Mouse (Mus musculus) right cerebral cortex, postnatal 4 days (tissue): ENCODE results near the gene Gm20388.
"Not testable (repeated sequence)": the region's sequence is repeated elsewhere in the genome, so short reads cannot be mapped to it uniquely, and the experiment has no call there.

ENCODE experiments used
- DNase-seq: peaks from one replicate; pipeline ENCODE4 v3.0.0-alpha.2; 2022

The Gm20388 gene

GRCm38 (mm10) chr8:123491280-123492075 lies 3580.8 kb downstream of the Gm20388 start:
- DNase-seq, result no peak

- DNase-seq, result no peak
Observed at GRCm38 (mm10) chr8:123492898-123493297, 3582.3 kb downstream of the Gm20388 start.

- no peak for DNase-seq
Observed at GRCm38 (mm10) chr8:123497699-123498098, 3587.1 kb downstream of the Gm20388 start.

GRCm38 (mm10) chr8:123498963-123499362 lies 3588.3 kb downstream of the Gm20388 start:
- DNase-seq, result no peak

GRCm38 (mm10) chr8:123499556-123499955 lies 3588.9 kb downstream of the Gm20388 start:
- DNase-seq, result no peak

- DNase-seq, result no peak
Observed at GRCm38 (mm10) chr8:123502192-123502591, 3591.6 kb downstream of the Gm20388 start.

- DNase-seq, result no peak
Observed at GRCm38 (mm10) chr8:123503801-123504467, 3593.3 kb downstream of the Gm20388 start.

GRCm38 (mm10) chr8:123504591-123505195 lies 3594.1 kb downstream of the Gm20388 start:
- DNase-seq, result no peak

- no peak for DNase-seq
Observed at GRCm38 (mm10) chr8:123505267-123505666, 3594.6 kb downstream of the Gm20388 start.

- no peak for DNase-seq
Observed at GRCm38 (mm10) chr8:123505695-123506094, 3595.1 kb downstream of the Gm20388 start.

- DNase-seq, result no peak
Observed at GRCm38 (mm10) chr8:123507153-123507552, 3596.5 kb downstream of the Gm20388 start.

- no peak for DNase-seq
Observed at GRCm38 (mm10) chr8:123510819-123511218, 3600.2 kb downstream of the Gm20388 start.

- no peak for DNase-seq
Observed at GRCm38 (mm10) chr8:123514136-123514535, 3603.5 kb downstream of the Gm20388 start.

- DNase-seq, result peak; percentile 79
Observed at GRCm38 (mm10) chr8:123514781-123515539, 3604.3 kb downstream of the Gm20388 start, which contains the start of gene Dbndd1. TSS of gene Dbndd1 (minus strand) at chr8:123515463.

GRCm38 (mm10) chr8:123515540-123515897 lies 3604.9 kb downstream of the Gm20388 start:
- no peak for DNase-seq

GRCm38 (mm10) chr8:123516596-123516995 lies 3606.0 kb downstream of the Gm20388 start:
- DNase-seq, result no peak

- no peak for DNase-seq
Observed at GRCm38 (mm10) chr8:123518172-123518571, 3607.5 kb downstream of the Gm20388 start.

- peak; percentile 82 for DNase-seq
Observed at GRCm38 (mm10) chr8:123518667-123519066, 3608.0 kb downstream of the Gm20388 start, which contains the start of gene Gas8. TSS of gene Gas8 (plus strand) at chr8:123518834.

- not testable (repeated sequence) for DNase-seq
Observed at GRCm38 (mm10) chr8:123520048-123520447, 3609.4 kb downstream of the Gm20388 start.

GRCm38 (mm10) chr8:123527720-123528489 lies 3617.3 kb downstream of the Gm20388 start:
- DNase-seq, result no peak

GRCm38 (mm10) chr8:123536242-123536989 lies 3625.8 kb downstream of the Gm20388 start:
- DNase-seq, result no peak
